Mouse (Mus musculus): ENCODE measurements around the gene Zbtb20. TPM values are rescaled to one million over a fixed set of nuclear protein-coding genes. Genes with fewer than 3 reads are reported as not detected.

The Zbtb20 gene
- polyA plus RNA-seq, 1 experiment from 2014 or later, result 30.9 TPM

DNA sequence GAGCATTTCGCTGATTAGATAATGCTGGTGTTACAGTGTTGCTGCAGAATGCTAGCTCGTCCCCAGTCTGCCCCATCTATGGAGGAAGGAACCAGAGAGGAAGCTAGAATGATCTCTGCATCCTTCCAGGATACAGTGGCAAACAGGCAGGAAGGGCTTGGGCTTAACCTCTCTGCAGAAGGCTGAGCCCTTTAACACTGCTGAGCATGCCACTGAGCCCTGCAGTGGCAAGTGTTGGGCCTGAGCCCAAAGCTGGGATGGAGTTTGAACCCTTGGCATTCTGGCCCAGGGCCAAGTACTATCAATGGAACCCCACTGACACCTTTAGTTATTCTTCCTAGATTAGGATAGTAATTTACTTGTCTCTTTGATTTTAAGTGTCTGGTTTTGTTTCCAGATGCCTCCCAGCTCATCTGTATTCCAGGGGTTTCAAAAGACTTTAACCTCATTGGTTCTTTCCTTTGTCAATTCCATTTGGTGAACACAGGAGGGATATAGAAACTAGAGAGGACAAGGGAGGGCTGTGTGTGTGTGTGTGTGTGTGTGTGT is 532.0 kb downstream of the Zbtb20 start:
- Histone ChIP-seq H3K27ac (replicated peaks) (peak overlapping the region; percentile 36; the same call in 1 of the 2 replicates), H3K36me3 (no peaks in the 10 kb centered on the region), H3K4me3 (no peak overlapping the region), H3K9ac (no peak overlapping the region), H3K27me3 (replicated peaks) (no peaks in the 10 kb centered on the region), H3K9me3 (no peaks in the 10 kb centered on the region), H3K4me2 (no peak overlapping the region), H3K4me1 (peaks cover 26% of the 10 kb centered on the region)
- ATAC-seq (ENCODE audit: extremely low read depth, insufficient number of reproducible peaks, low FRiP score, low TSS enrichment), result 0 out of 2 replicates have a peak, but pooled peaks have one; percentile 37
- 22% methylated on average over 2 of the region's 2 CpGs for WGBS

DNA sequence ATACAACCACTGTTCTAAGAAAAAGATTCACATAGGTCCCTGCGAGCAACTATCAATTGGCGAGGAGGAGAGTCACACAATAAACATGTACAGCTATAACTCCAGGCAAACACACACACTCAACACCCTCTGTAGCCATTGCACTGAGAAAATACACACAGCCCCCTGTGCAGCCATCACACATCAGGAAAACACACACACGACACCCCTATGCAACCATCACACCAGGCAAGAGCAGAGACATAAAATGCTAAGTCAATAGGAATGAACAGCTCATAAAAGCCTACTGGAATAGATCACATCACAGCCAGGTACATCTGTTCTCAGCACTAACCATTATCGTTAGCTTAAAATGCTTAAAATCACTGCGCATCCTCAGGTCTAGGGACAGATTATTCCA is 532.9 kb downstream of the Zbtb20 start:
- peaks cover 26% of the 10 kb centered on the region for H3K4me1 ChIP-seq
- no peak for ATAC-seq (ENCODE audit: extremely low read depth, insufficient number of reproducible peaks, low FRiP score, low TSS enrichment)
- no peaks in the 10 kb centered on the region for H3K36me3 ChIP-seq
- no peaks in the 10 kb centered on the region for H3K9me3 ChIP-seq
- 81% methylated on average over 5 of the region's 5 CpGs for WGBS
- no peaks in the 10 kb centered on the region for H3K27me3 ChIP-seq (replicated peaks)
- no peak overlapping the region for H3K4me2 ChIP-seq
- H3K9ac ChIP-seq, result no peak overlapping the region
- H3K4me3 ChIP-seq, result no peak overlapping the region
- no peak overlapping the region for H3K27ac ChIP-seq (replicated peaks)

DNA sequence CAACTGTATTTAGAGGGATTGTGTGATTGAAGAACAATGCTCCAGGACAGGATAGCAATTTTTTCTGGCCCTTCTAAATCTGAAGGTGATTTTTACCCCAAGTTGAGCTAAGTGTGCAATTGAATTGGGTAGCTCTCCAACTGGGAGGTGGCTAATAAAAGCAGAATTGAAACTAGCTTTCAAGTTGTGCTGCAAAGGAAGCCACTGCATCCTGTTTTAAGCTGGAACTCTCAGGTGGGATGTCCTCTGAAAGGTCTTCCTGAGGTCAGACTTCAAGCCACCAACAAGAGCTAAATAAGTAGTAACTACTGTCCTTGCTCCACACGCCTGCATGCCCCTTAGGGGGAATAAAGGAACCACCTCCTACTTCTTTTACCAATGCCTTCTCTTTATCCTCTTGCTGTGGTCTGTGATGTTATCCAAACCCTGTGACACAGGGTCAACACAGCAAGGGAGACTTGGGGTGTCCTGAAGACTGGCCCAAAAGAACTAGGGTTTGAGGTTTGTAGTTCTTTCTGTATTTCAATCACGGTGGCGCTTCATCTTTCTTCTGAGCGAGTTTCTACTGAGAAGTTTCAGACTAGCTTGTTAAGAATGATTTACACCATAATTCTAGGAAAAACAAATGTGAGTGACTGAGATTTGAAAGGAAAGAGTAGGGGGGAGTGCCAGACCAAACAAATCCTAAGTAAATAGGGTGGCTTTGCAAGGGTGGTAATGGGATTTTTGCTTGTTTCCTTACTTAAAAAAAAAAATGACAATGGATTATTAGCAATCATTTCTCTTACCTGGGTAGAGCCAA is 533.6 kb downstream of the Zbtb20 start:
- H3K4me2 ChIP-seq, result no peak overlapping the region
- no peaks in the 10 kb centered on the region for H3K9me3 ChIP-seq
- H3K36me3 ChIP-seq, result no peaks in the 10 kb centered on the region
- H3K27me3 ChIP-seq (replicated peaks), result no peaks in the 10 kb centered on the region
- peaks cover 26% of the 10 kb centered on the region for H3K4me1 ChIP-seq
- H3K27ac ChIP-seq (replicated peaks), result no peak overlapping the region
- no peak overlapping the region for H3K9ac ChIP-seq
- 79% methylated on average over 4 of the region's 4 CpGs for WGBS
- no peak overlapping the region for H3K4me3 ChIP-seq
- ATAC-seq (ENCODE audit: extremely low read depth, insufficient number of reproducible peaks, low FRiP score, low TSS enrichment), result no peak

DNA sequence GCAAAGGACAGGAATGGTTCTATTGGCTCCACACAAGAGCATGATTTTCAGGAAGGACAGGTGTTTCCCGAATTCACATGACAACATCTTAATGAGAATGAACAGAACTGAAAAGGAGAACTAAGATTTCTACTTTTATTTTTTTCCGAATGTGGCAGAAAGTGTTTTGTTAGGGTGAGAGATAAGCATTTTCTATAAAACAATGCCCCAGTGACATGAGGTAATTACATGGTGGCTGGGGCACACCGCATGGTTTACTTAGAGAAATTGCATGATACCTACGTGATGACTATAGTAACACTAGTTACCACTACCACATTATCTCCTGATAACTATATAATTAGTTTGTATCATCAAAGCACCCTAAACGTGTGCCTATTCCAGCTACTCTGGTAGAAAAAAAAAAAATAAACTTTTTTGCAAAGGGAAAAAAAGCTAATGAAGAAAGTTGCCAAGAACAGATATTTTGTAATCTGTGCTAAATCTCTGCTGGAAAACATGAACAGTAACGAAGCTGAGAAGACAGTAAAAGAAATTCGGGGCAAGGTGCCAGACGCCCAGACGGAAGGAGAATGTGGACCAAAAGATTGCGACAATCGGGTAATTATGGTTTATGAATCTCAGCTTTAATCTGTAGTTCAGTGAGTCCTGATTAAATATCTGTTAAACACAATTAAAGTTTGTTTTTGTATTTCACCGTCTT is 534.4 kb downstream of the Zbtb20 start:
- Histone ChIP-seq H3K9ac (no peak overlapping the region), H3K36me3 (no peaks in the 10 kb centered on the region), H3K4me3 (no peak overlapping the region), H3K9me3 (no peaks in the 10 kb centered on the region), H3K27me3 (replicated peaks) (no peaks in the 10 kb centered on the region), H3K4me2 (no peak overlapping the region), H3K4me1 (peaks cover 26% of the 10 kb centered on the region), H3K27ac (replicated peaks) (no peak overlapping the region)
- WGBS, result 68% methylated on average over 12 of the region's 12 CpGs
- no peak for ATAC-seq (ENCODE audit: extremely low read depth, insufficient number of reproducible peaks, low FRiP score, low TSS enrichment)

DNA sequence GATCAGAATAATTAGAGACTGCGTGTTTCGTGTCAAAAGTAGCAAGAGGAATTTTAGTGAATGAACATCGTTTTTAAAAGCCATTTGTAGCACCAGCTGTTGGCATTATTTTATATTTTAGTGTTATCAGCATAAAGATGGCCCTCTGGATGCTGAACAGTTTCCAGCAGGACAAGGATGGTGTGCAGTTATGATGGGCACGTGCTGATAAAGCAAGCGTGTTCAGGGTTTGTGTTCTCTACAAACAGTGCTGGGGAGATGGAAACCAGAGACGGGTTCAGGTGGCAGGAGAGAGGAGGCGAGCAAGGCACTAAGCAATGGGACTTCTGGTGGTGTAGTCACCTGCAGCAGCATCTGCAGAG is 534.9 kb downstream of the Zbtb20 start:
- H3K27me3 ChIP-seq (replicated peaks), result no peaks in the 10 kb centered on the region
- no peak for ATAC-seq (ENCODE audit: extremely low read depth, insufficient number of reproducible peaks, low FRiP score, low TSS enrichment)
- H3K4me2 ChIP-seq, result no peak overlapping the region
- no peaks in the 10 kb centered on the region for H3K9me3 ChIP-seq
- H3K36me3 ChIP-seq, result no peaks in the 10 kb centered on the region
- H3K27ac ChIP-seq (replicated peaks), result no peak overlapping the region
- H3K4me3 ChIP-seq, result no peak overlapping the region
- H3K4me1 ChIP-seq, result peaks cover 26% of the 10 kb centered on the region
- H3K9ac ChIP-seq, result no peak overlapping the region
- WGBS, result 76% methylated on average over 7 of the region's 7 CpGs

DNA sequence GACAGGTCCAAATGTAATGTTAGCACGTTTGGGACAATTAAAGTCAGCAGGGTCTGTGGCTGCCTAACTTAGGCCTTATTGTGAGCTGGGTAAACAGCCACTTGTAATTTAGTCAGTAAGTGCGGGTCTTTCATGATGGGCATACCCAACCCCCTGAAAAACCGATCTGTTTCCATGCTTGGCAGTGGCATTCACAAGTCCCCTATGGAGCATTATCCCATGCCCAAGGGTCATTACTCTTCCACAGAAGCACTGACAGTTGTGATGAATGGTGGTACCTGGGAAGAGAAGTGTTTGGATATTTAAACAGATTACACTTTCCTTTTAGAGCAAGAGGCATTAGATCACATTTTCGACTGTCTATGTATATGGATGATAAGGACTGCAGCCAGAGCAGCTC is 540.2 kb downstream of the Zbtb20 start:
- no peaks in the 10 kb centered on the region for H3K9me3 ChIP-seq
- no peak overlapping the region for H3K9ac ChIP-seq
- no peaks in the 10 kb centered on the region for H3K27me3 ChIP-seq (replicated peaks)
- no peak for ATAC-seq (ENCODE audit: extremely low read depth, insufficient number of reproducible peaks, low FRiP score, low TSS enrichment)
- no peak overlapping the region for H3K4me3 ChIP-seq
- 0 out of 2 replicates have a peak, but pooled peaks cover 3% of the 10 kb centered on the region for H3K4me1 ChIP-seq
- H3K4me2 ChIP-seq, result no peak overlapping the region
- 57% methylated on average over 4 of the region's 4 CpGs for WGBS
- no peaks in the 10 kb centered on the region for H3K36me3 ChIP-seq
- H3K27ac ChIP-seq (replicated peaks), result no peak overlapping the region

DNA sequence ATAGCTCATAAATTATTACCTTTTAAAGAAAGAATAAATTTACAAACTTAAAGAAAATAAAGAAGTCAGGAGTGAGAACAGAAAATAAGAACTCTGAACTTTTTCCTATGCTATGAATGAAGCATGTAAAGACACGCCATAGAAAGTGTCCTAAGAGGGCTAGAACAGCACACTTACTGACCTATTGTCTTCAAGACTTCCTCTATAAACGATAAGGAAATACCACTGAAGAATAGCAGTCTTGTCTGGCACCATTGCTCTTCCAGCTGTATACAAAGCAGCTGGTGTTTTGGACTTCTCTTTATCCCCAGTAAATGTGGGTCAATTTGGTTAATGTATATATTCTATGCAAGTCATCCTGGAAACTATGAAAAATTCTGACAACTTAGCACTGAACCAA is 544.2 kb downstream of the Zbtb20 start:
- no peak for ATAC-seq (ENCODE audit: extremely low read depth, insufficient number of reproducible peaks, low FRiP score, low TSS enrichment)
- Histone ChIP-seq H3K4me2 (no peak overlapping the region), H3K27me3 (replicated peaks) (no peaks in the 10 kb centered on the region), H3K9me3 (no peaks in the 10 kb centered on the region), H3K36me3 (no peaks in the 10 kb centered on the region; the same call in 1 of the 2 replicates), H3K4me1 (0 out of 2 replicates have a peak, but pooled peaks cover 7% of the 10 kb centered on the region), H3K27ac (replicated peaks) (no peak overlapping the region), H3K4me3 (no peak overlapping the region), H3K9ac (no peak overlapping the region)
- WGBS, result 53% methylated on average over 2 of the region's 2 CpGs

DNA sequence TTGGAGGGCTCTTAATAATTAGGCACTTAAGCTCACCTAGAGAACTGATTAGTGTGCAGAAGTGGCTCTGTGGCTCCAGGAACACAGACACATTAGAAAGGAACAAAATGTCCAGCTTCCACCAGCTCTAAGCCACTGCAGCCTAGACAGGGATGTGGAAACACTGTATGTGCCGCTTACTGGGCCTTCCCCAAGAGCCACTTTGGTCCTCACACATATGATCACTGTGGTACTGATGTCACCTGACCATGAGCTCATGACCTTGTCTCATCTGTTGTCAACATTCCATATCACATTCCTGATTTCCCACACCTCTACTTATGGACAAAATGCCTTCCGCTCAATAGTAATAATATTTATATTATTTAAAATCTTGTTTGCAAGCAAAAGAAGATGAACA is 553.3 kb downstream of the Zbtb20 start:
- Histone ChIP-seq H3K4me3 (no peak overlapping the region), H3K4me2 (no peak overlapping the region), H3K27ac (replicated peaks) (no peak overlapping the region), H3K27me3 (replicated peaks) (no peaks in the 10 kb centered on the region), H3K4me1 (peaks cover 9% of the 10 kb centered on the region; the same call in 1 of the 2 replicates), H3K9me3 (no peaks in the 10 kb centered on the region), H3K9ac (no peak overlapping the region), H3K36me3 (no peaks in the 10 kb centered on the region)
- no peak for ATAC-seq (ENCODE audit: extremely low read depth, insufficient number of reproducible peaks, low FRiP score, low TSS enrichment)
- 83% methylated on average over 2 of the region's 2 CpGs for WGBS

DNA sequence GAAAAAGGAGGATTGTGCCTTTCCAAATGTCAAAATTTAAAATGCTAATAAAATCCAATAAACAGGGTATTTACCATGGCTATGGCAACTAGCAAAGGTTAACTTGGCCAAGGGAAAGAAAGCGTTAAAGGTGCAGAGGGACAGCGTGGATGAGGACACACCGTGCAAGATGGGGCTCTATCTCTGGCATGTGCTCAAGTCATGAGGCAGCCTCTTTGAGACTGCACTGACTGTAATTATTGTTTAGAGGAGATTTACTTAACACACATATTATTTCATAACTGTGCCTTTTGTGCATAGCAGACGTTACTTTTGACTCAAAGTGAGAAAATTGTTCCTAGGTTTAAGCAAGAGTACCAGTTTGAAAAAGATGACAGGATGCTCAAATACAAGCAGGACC is 554.3 kb downstream of the Zbtb20 start:
- peaks cover 9% of the 10 kb centered on the region; the same call in 1 of the 2 replicates for H3K4me1 ChIP-seq
- H3K36me3 ChIP-seq, result no peaks in the 10 kb centered on the region
- no peak overlapping the region for H3K9ac ChIP-seq
- no peak for ATAC-seq (ENCODE audit: extremely low read depth, insufficient number of reproducible peaks, low FRiP score, low TSS enrichment)
- no peak overlapping the region for H3K4me3 ChIP-seq
- WGBS, result 58% methylated on average over 4 of the region's 4 CpGs
- H3K27me3 ChIP-seq (replicated peaks), result no peaks in the 10 kb centered on the region
- H3K9me3 ChIP-seq, result no peaks in the 10 kb centered on the region
- H3K27ac ChIP-seq (replicated peaks), result no peak overlapping the region
- no peak overlapping the region for H3K4me2 ChIP-seq

DNA sequence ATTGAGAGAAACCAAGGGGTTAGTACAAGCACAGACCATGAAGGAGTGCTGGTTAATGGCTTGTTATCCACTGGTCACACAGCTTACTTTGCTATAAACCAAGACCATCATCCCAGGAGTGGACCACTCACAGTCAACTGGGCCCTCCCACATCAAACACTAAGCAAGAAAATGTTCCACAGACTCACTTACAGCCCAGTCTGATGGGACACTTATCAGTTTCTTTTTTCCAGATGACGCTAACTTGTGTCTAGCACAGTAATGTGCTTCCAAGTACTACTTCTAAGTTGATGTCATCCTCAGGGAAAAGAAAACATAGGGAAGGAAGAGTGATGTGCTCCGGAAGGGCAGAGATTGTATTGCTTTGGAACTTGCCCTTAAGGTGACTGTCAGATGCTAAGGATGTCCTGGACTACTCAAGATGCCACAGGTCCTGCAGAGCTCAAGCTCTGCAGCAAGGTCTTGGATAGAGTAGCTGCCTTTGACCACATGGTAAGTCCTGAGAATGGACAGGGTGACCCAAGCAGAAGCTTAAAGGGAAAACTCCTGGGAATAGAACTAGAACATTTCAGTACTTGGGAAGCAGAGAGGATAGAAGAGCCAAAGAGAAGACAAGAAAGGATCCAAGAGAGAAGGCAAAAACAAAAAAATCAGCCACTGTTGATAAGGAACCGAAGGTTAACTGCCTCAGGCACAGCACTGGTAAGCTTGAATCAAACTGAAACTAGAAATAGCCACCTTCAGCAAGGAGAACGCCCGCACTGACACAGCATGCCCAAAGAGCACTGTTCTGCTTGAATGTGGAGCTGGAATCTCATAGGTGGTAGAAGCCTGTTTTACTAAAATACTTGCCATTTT is 556.1 kb downstream of the Zbtb20 start:
- no peaks in the 10 kb centered on the region for H3K9me3 ChIP-seq
- H3K36me3 ChIP-seq, result no peaks in the 10 kb centered on the region
- 0 out of 2 replicates have a peak overlapping the region, but pooled peaks have one; percentile 37 for H3K9ac ChIP-seq
- H3K27ac ChIP-seq (replicated peaks), result 0 out of 2 replicates have a peak overlapping the region, but pooled peaks have one; percentile 39
- 37% methylated on average over 5 of the region's 5 CpGs for WGBS
- H3K4me1 ChIP-seq, result peaks cover 9% of the 10 kb centered on the region; the same call in 1 of the 2 replicates
- no peak overlapping the region for H3K4me3 ChIP-seq
- H3K4me2 ChIP-seq, result peak overlapping the region; percentile 38
- ATAC-seq (ENCODE audit: extremely low read depth, insufficient number of reproducible peaks, low FRiP score, low TSS enrichment), result no peak
- H3K27me3 ChIP-seq (replicated peaks), result no peaks in the 10 kb centered on the region

DNA sequence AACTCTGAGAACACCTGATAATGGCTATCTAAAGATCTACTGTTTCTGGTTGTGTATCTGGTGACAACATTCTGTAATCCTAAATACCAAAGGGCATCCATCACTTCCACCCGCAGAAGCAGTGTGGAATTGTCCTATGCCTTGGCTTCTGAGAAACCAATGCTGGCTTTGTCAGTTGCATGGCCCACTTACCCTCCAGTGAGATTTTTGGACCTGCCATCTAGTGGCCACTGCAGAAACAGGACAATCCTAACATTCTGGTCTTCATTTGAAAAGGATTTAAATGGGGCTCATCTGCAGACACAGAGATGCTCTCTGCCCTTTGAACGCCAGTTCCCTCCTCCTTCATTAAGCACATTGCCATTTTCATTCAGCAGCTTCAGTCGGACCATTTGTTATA is 559.3 kb downstream of the Zbtb20 start:
- H3K36me3 ChIP-seq, result no peaks in the 10 kb centered on the region
- peaks cover 18% of the 10 kb centered on the region for H3K4me1 ChIP-seq
- ATAC-seq (ENCODE audit: extremely low read depth, insufficient number of reproducible peaks, low FRiP score, low TSS enrichment), result no peak
- no peaks in the 10 kb centered on the region for H3K9me3 ChIP-seq
- no peak overlapping the region for H3K4me2 ChIP-seq
- 61% methylated on average over 3 of the region's 3 CpGs for WGBS
- no peak overlapping the region for H3K4me3 ChIP-seq
- no peak overlapping the region for H3K27ac ChIP-seq (replicated peaks)
- no peaks in the 10 kb centered on the region for H3K27me3 ChIP-seq (replicated peaks)
- H3K9ac ChIP-seq, result no peak overlapping the region
